Mouse (Mus musculus): Measurements from ENCODE around the gene Prr15l.

- no peak for TF ChIP-seq POLR2A (IDR thresholded peaks at IDR 0.05; ENCODE audit: borderline replicate concordance, extremely low read depth, low read depth, low read length)
- TF ChIP-seq CTCF (IDR thresholded peaks at IDR 0.05; ENCODE audit: insufficient read depth, low read length), result no peak
Measured at GRCm38 (mm10) chr11:96895886-96896285, 32.0 kb upstream of the Prr15l start.

Measured in lung, adult 2 months (tissue).